Mouse (Mus musculus) stomach, embryonic 16.5 days (tissue): ENCODE data around the gene 1500011B03Rik. TPM values are rescaled to one million over a fixed set of nuclear protein-coding genes. Genes with fewer than 3 reads are reported as not detected.

Source experiments
- ATAC-seq: fragments of 200-750 bp; cut with Nextera tagmentation; 2 replicates; pipeline ENCODE4 v1.8.0; 2017; ENCODE audit warnings: moderate number of reproducible peaks, moderate TSS enrichment; ENCODE audit not compliant: insufficient read depth, low FRiP score
- H3K27ac ChIP-seq: fragments of 300-500 bp; sonication (generic); 2 replicates; pipeline ENCODE4 v1.5.1; 2014; ENCODE audit warnings: low read length
- H3K27me3 ChIP-seq: fragments of 300-500 bp; sonication (generic); 2 replicates; pipeline ENCODE4 v1.6.1; 2014; ENCODE audit warnings: low read length, control low read depth, mixed read lengths; ENCODE audit not compliant: control insufficient read depth, insufficient read depth
- H3K36me3 ChIP-seq: fragments of 300-500 bp; sonication (generic); 2 replicates; pipeline ENCODE4 v1.6.1; 2014; ENCODE audit warnings: low read length; ENCODE audit not compliant: control insufficient read depth, insufficient read depth
- H3K4me1 ChIP-seq: fragments of 300-500 bp; sonication (generic); 2 replicates; pipeline ENCODE4 v1.6.1; 2014; ENCODE audit warnings: low read length, control low read depth, mixed read lengths; ENCODE audit not compliant: control insufficient read depth, insufficient read depth
- H3K4me2 ChIP-seq: fragments of 300-500 bp; sonication (generic); 2 replicates; pipeline ENCODE4 v1.6.1; 2014; ENCODE audit warnings: low read depth, low read length, mixed read lengths
- H3K4me3 ChIP-seq: fragments of 300-500 bp; sonication (generic); replicated peaks from 2 replicates; pipeline ENCODE4 v1.5.1; 2014; ENCODE audit warnings: mild to moderate bottlenecking, low read length
- H3K9ac ChIP-seq: fragments of 300-500 bp; sonication (generic); 2 replicates; pipeline ENCODE4 v1.6.1; 2014; ENCODE audit warnings: low read length
- H3K9me3 ChIP-seq: fragments of 300-500 bp; sonication (generic); replicated peaks from 2 replicates; pipeline ENCODE4 v1.6.1; 2016; ENCODE audit warnings: low read length, control low read depth; ENCODE audit not compliant: control insufficient read depth
- WGBS: fragments of 180-500 bp; shearing (Covaris S2); extraction: QIAGEN DNeasy Blood & Tissue Kit; methylation state at CpG from one replicate; pipeline ENCODE4 v1.1.7; 2014; 5-methylcytosine and 5-hydroxymethylcytosine counted together
- polyA plus RNA-seq: library from polyadenylated mRNA; unstranded; fragments of >200 nt; fragmentation: Nextera tagmentation; extraction: Ambion mirVana; gene quantifications from 2 replicates; pipeline ENCODE4 v1.2.1, GENCODE M21; 2015

1500011B03Rik gene
- polyA plus RNA-seq, 1 experiment from 2014 or later: 66.8 TPM

GRCm38 (mm10) chr5:114805436-114806350 lies 17.6 kb downstream of the 1500011B03Rik start:
- Histone ChIP-seq H3K9me3 (no peaks in the 10 kb centered on the region), H3K9ac (no peak overlapping the region), H3K4me1 (peaks cover 4% of the 10 kb centered on the region; the same call in 1 of the 2 replicates), H3K27ac (peak overlapping the region; percentile 69; the same call in 1 of the 2 replicates), H3K4me3 (no peak overlapping the region), H3K36me3 (0 out of 2 replicates have a peak, but pooled peaks cover 24% of the 10 kb centered on the region), H3K4me2 (no peak overlapping the region), H3K27me3 (no peaks in the 10 kb centered on the region)
- no peak for ATAC-seq
- WGBS: 68% methylated on average over 15 of the region's 15 CpGs

- Histone ChIP-seq H3K4me2 (no peak overlapping the region), H3K27me3 (no peaks in the 10 kb centered on the region), H3K27ac (no peak overlapping the region), H3K4me3 (no peak overlapping the region), H3K9me3 (no peaks in the 10 kb centered on the region), H3K4me1 (peaks cover 4% of the 10 kb centered on the region; the same call in 1 of the 2 replicates), H3K9ac (no peak overlapping the region), H3K36me3 (0 out of 2 replicates have a peak, but pooled peaks cover 24% of the 10 kb centered on the region)
- WGBS: 57% methylated on average over 3 of the region's 3 CpGs
- no peak for ATAC-seq
These were observed 18.3 kb downstream of the 1500011B03Rik start for GRCm38 (mm10) chr5:114804958-114805357.

DNA sequence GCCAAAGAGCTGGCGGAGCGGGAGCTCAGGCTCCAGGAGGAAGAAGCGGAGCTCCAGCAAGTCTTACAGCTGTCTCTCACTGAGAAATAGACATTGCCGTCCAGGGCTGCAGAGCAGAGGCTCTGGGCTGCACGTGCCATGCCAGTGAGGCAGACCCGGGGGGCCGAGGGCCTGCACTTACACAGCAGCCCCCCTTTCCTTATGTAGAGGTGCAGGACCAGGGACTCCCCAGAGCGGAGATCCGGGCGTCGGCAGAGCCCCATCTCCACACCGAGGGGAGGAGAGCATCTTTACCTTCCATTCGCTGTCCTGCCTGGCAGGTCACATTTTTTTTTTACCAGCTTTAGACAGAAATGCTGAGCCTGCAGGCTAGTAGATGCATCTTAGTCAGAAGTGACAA lies 18.9 kb downstream of the 1500011B03Rik start:
- Histone ChIP-seq H3K4me1 (peaks cover 4% of the 10 kb centered on the region; the same call in 1 of the 2 replicates), H3K36me3 (0 out of 2 replicates have a peak, but pooled peaks cover 27% of the 10 kb centered on the region), H3K27me3 (no peaks in the 10 kb centered on the region), H3K27ac (no peak overlapping the region), H3K4me3 (no peak overlapping the region), H3K9me3 (no peaks in the 10 kb centered on the region), H3K4me2 (no peak overlapping the region), H3K9ac (no peak overlapping the region)
- ATAC-seq: no peak
- 91% methylated on average over 13 of the region's 13 CpGs for WGBS

GRCm38 (mm10) chr5:114803231-114803630 lies 20.0 kb downstream of the 1500011B03Rik start:
- Histone ChIP-seq H3K9ac (no peak overlapping the region), H3K4me3 (no peak overlapping the region), H3K27ac (no peak overlapping the region), H3K27me3 (no peaks in the 10 kb centered on the region), H3K4me1 (peaks cover 4% of the 10 kb centered on the region; the same call in 1 of the 2 replicates), H3K9me3 (no peaks in the 10 kb centered on the region), H3K4me2 (no peak overlapping the region), H3K36me3 (0 out of 2 replicates have a peak, but pooled peaks cover 27% of the 10 kb centered on the region)
- no peak for ATAC-seq
- 88% methylated on average over 13 of the region's 13 CpGs for WGBS

DNA sequence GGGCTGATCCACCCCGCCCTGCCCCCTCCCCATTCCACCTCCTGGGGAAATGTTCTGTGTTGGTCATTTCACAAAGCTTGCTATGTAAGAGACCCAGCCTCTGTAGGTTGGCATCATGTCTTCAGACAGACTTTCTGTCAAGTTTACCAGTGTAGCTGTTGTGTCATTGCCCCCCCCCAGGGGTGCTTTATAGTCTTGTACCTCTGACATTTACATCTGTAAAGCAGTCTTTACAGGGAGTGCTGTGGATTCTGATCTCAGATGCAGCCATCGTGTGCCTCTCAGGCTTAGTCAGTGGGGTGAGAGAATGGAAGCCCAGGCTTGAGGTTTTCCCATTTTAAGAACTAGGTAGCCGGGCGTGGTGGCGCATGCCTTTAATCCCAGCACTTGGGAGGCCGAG lies 21.4 kb downstream of the 1500011B03Rik start:
- no peak overlapping the region for H3K4me2 ChIP-seq
- no peak overlapping the region for H3K27ac ChIP-seq
- no peaks in the 10 kb centered on the region for H3K9me3 ChIP-seq
- 94% methylated on average over 6 of the region's 6 CpGs for WGBS
- 0 out of 2 replicates have a peak, but pooled peaks cover 27% of the 10 kb centered on the region for H3K36me3 ChIP-seq
- no peak for ATAC-seq
- no peak overlapping the region for H3K9ac ChIP-seq
- H3K27me3 ChIP-seq: no peaks in the 10 kb centered on the region
- H3K4me1 ChIP-seq: peaks cover 4% of the 10 kb centered on the region; the same call in 1 of the 2 replicates
- H3K4me3 ChIP-seq: no peak overlapping the region

DNA sequence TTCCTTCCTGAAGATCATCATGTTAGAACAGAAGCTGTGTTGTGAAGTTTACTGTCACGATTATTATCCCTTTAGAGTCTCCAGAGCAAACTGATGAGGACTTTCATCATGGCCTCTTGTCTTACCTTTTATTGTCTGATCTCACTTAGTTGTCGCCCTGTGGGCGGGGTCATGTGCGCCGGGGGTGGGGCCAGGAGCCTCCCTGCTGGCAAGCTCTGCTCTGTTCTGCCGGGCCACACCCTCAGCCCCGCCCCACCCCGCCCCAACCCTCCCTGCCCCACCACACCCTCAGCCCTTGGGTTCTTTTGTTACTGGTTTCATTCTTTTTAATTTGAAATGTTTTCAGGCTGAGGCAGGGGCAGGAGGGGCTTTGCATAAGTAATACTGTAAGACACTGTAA lies 22.2 kb downstream of the 1500011B03Rik start:
- H3K9me3 ChIP-seq: no peaks in the 10 kb centered on the region
- no peak for ATAC-seq
- H3K36me3 ChIP-seq: 0 out of 2 replicates have a peak, but pooled peaks cover 27% of the 10 kb centered on the region
- WGBS: 22% methylated on average over 8 of the region's 8 CpGs
- H3K27ac ChIP-seq: no peak overlapping the region
- no peak overlapping the region for H3K4me3 ChIP-seq
- no peaks in the 10 kb centered on the region for H3K27me3 ChIP-seq
- peaks cover 10% of the 10 kb centered on the region for H3K4me1 ChIP-seq
- no peak overlapping the region for H3K9ac ChIP-seq
- H3K4me2 ChIP-seq: no peak overlapping the region

DNA sequence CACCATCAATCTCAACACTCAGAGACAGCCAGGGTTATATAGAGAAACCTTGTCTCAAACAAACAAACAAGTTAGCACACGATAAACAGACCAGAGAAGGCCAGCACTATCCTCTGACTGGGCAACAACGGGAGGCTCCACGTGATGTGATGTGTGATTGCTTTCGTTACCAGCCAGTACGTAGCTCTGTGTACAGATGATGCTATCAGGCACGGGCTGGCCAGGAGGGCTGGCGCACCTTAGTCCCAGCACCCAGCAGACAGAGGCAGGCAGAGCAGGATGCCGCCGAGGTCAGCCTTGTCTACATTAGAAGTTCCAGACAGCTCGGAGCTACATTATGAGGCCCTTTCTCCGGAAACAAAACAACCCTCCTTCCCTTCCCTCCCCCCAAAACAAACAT lies 23.4 kb downstream of the 1500011B03Rik start:
- Histone ChIP-seq H3K9me3 (no peaks in the 10 kb centered on the region), H3K4me2 (no peak overlapping the region), H3K36me3 (0 out of 2 replicates have a peak, but pooled peaks cover 27% of the 10 kb centered on the region), H3K4me1 (peaks cover 11% of the 10 kb centered on the region), H3K9ac (no peak overlapping the region), H3K27me3 (no peaks in the 10 kb centered on the region), H3K4me3 (no peak overlapping the region), H3K27ac (no peak overlapping the region)
- 74% methylated on average over 11 of the region's 11 CpGs for WGBS
- ATAC-seq: no peak

- no peak overlapping the region for H3K4me2 ChIP-seq
- H3K9me3 ChIP-seq: no peaks in the 10 kb centered on the region
- no peak overlapping the region for H3K4me3 ChIP-seq
- H3K36me3 ChIP-seq: 0 out of 2 replicates have a peak, but pooled peaks cover 14% of the 10 kb centered on the region
- no peaks in the 10 kb centered on the region for H3K27me3 ChIP-seq
- no peak overlapping the region for H3K9ac ChIP-seq
- WGBS: 83% methylated on average over 8 of the region's 8 CpGs
- ATAC-seq: no peak
- H3K27ac ChIP-seq: no peak overlapping the region
- peaks cover 11% of the 10 kb centered on the region for H3K4me1 ChIP-seq
These were observed 26.0 kb downstream of the 1500011B03Rik start for GRCm38 (mm10) chr5:114797253-114797652.
